Mouse (Mus musculus) intestine, postnatal 0 days (tissue): ENCODE measurements around the gene Gsto2. TPM values are rescaled to one million over a fixed set of nuclear protein-coding genes. Genes with fewer than 3 reads are reported as not detected.

Source experiments
- ATAC-seq: fragments of 200-750 bp; cut with Nextera tagmentation; 2 replicates; pipeline ENCODE4 v1.8.0; 2017; ENCODE audit warnings: mild to moderate bottlenecking, moderate TSS enrichment, moderate library complexity
- H3K27ac ChIP-seq: fragments of 300-500 bp; sonication (generic); 2 replicates; pipeline ENCODE4 v1.5.1; 2014; ENCODE audit warnings: mild to moderate bottlenecking, low read depth, low read length, moderate library complexity
- H3K27me3 ChIP-seq: fragments of 300-500 bp; sonication (generic); replicated peaks from 2 replicates; pipeline ENCODE4 v1.6.1; 2014; ENCODE audit warnings: low read length, mixed read lengths; ENCODE audit not compliant: control insufficient read depth, insufficient read depth
- H3K36me3 ChIP-seq: fragments of 300-500 bp; sonication (generic); 2 replicates; pipeline ENCODE4 v1.6.1; 2014; ENCODE audit warnings: mild to moderate bottlenecking, moderate library complexity; ENCODE audit not compliant: control insufficient read depth, insufficient read depth
- H3K4me1 ChIP-seq: fragments of 300-500 bp; sonication (generic); replicated peaks from 2 replicates; pipeline ENCODE4 v1.6.1; 2014; ENCODE audit warnings: antibody characterized with exemption, low read length, mixed read lengths; ENCODE audit not compliant: control insufficient read depth, insufficient read depth
- H3K4me2 ChIP-seq: fragments of 300-500 bp; sonication (generic); replicated peaks from 2 replicates; pipeline ENCODE4 v1.6.1; 2014; ENCODE audit warnings: low read depth, mild to moderate bottlenecking, moderate library complexity
- H3K4me3 ChIP-seq: fragments of 300-500 bp; sonication (generic); 2 replicates; pipeline ENCODE4 v1.5.1; 2014; ENCODE audit warnings: low read depth, low read length
- H3K9ac ChIP-seq: fragments of 300-500 bp; sonication (generic); 2 replicates; pipeline ENCODE4 v1.6.1; 2014; ENCODE audit warnings: mild to moderate bottlenecking, low read depth, low read length
- H3K9me3 ChIP-seq: fragments of 300-500 bp; sonication (generic); 2 replicates; pipeline ENCODE4 v1.6.1; 2016; ENCODE audit warnings: mixed run types; ENCODE audit not compliant: control insufficient read depth
- CTCF ChIP-seq: sonication (generic); IDR thresholded peaks from 2 replicates; pipeline ENCODE4 v1.5.1; 2016; ENCODE audit warnings: low read depth, mild to moderate bottlenecking, control low read depth, antibody characterized with exemption, moderate library complexity
- WGBS: fragments of 180-500 bp; shearing (Covaris S2); extraction: QIAGEN DNeasy Blood & Tissue Kit; methylation state at CpG from one replicate; pipeline ENCODE4 v1.1.7; 2014; 5-methylcytosine and 5-hydroxymethylcytosine counted together
- microRNA-seq: library from miRNA; unstranded; fragments of <30 nt; microRNA quantifications from one replicate; pipeline ENCODE4, GENCODE M21; 2016
- polyA plus RNA-seq: library from polyadenylated mRNA; unstranded; fragments of >200 nt; fragmentation: Nextera tagmentation; extraction: Ambion mirVana; gene quantifications from 2 replicates; pipeline ENCODE4 v1.2.1, GENCODE M21; 2015

Gsto2 gene
- polyA plus RNA-seq, 1 experiment from 2014 or later = 0.95 TPM

DNA sequence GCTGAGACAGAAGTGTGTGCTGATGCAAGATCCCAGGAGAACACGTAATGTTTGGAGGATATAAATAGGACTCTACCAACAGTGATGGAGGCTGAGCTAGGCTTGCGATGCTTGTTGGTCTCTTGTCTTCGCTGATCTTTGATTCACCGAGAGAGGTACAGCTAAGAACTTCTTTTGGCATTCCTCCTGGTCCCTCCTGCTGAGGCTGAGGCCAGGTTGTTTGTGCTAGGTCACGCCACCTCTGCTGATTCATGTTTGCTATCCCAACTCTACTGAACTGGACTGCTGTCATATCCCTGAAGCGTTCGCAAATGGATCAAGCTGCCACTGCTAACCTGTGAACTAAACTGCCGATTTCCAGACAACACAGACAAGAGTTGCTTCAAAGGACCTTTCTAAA lies 68.8 kb downstream of the Gsto2 start:
- Histone ChIP-seq H3K27ac (no peak overlapping the region), H3K4me2 (no peak overlapping the region), H3K9ac (no peak overlapping the region), H3K4me1 (no peaks in the 10 kb centered on the region), H3K9me3 (no peaks in the 10 kb centered on the region), H3K4me3 (no peak overlapping the region), H3K27me3 (peaks cover 4% of the 10 kb centered on the region), H3K36me3 (no peaks in the 10 kb centered on the region)
- ATAC-seq = no peak
- WGBS = 93% methylated on average over 8 of the region's 8 CpGs
- TF ChIP-seq CTCF = no peak

DNA sequence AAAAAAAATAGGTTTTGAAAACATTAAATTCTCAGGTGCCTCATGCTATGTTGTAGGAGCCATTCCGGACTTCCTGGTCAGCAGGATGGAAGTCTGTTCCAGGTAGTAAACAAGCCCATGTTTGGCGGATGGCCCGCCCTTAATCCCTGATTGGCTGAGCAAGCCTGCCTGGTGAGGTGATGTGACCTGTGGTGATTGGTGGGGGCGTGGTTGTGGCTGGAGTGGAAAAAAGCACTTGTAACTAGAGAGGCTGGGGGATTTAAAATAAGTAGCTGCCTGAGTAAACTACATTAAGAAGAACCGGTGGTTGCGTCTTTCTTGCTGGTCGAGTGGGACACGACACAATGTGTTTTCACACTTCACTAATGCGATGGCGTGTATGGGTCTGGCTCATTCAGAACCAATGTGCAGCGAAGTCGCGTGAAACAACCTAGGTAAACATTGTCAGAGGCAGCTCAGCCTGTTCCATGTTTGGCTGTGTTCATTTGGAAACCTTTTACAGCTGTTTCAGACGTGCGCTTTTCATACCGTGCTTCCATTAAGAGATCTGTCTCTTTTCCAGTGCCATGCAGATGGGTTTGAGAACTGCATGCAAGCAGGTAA lies 69.4 kb downstream of the Gsto2 start:
- ATAC-seq = 0 out of 2 replicates have a peak, but pooled peaks have one; percentile 37
- no peaks in the 10 kb centered on the region for H3K9me3 ChIP-seq
- peaks cover 4% of the 10 kb centered on the region for H3K27me3 ChIP-seq
- H3K36me3 ChIP-seq = no peaks in the 10 kb centered on the region
- H3K4me2 ChIP-seq = 0 out of 2 replicates have a peak overlapping the region, but pooled peaks have one; percentile 4
- WGBS = 60% methylated on average over 16 of the region's 16 CpGs
- no peak overlapping the region for H3K4me3 ChIP-seq
- H3K27ac ChIP-seq = no peak overlapping the region
- H3K4me1 ChIP-seq = no peaks in the 10 kb centered on the region
- TF ChIP-seq CTCF = no peak
- no peak overlapping the region for H3K9ac ChIP-seq

DNA sequence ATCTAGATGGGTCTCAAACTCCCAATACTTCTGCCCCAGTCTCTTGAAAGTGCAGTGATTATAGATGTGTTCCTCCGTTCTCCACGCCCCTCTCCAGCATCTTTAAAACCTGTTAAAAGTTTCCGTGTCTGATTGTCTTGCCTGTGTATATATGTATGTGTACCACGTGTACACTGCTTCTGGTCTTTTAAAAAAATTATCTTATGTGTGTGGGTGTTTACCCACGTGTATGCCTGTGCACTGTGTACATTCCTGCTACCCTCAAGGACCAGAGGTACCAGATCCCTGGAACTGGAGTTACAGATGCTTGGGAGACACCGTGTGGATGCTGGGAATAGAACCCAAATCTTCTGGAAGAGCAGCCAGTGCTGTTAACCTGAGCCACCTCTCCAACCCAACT lies 70.2 kb downstream of the Gsto2 start:
- Histone ChIP-seq H3K4me1 (no peaks in the 10 kb centered on the region), H3K9me3 (no peaks in the 10 kb centered on the region), H3K36me3 (no peaks in the 10 kb centered on the region), H3K27me3 (peaks cover 8% of the 10 kb centered on the region), H3K9ac (no peak overlapping the region), H3K27ac (no peak overlapping the region), H3K4me2 (no peak overlapping the region), H3K4me3 (no peak overlapping the region)
- no peak for TF ChIP-seq CTCF
- no peak for ATAC-seq
- 79% methylated on average over 6 of the region's 6 CpGs for WGBS

Small RNAs within 50 kb of the gene (microRNA-seq; reads per million reads assigned to microRNA genes)
- gene Gm22240 = not detected

Other genes starting within 250 kb of the Gsto2 start
- gene Col17a1, start 173.4 kb upstream of the Gsto2 start, polyA plus RNA-seq = 0.30 and 0.34 TPM in 2 replicates
- 145 TPM in 2 replicates for gene Sfr1, start 133.9 kb upstream of the Gsto2 start, polyA plus RNA-seq
- gene Gsto1, start 10.6 kb upstream of the Gsto2 start, polyA plus RNA-seq = 742 and 817 TPM in 2 replicates
- gene Cfap43, start 53.8 kb downstream of the Gsto2 start, polyA plus RNA-seq = 0.16 and 0.22 TPM in 2 replicates
- gene Itprip, start 53.8 kb downstream of the Gsto2 start, polyA plus RNA-seq = 2.6 and 2.7 TPM in 2 replicates
- gene Cfap58, start 72.1 kb downstream of the Gsto2 start, polyA plus RNA-seq = not detected in 2 replicates